Mouse (Mus musculus) liver, adult 2 months (tissue): Measurements from ENCODE around the gene Krtap19-2.

Experiments used
- CTCF ChIP-seq: fragments of 200-500 bp; IDR thresholded peaks from 2 replicates; pipeline ENCODE4 v1.5.1; 2011; ENCODE audit warnings: low read depth, low read length, control low read depth
- POLR2A ChIP-seq: fragments of 200-500 bp; IDR thresholded peaks from 2 replicates; pipeline ENCODE4 v1.6.1; 2011; ENCODE audit warnings: low read length, control low read depth; ENCODE audit not compliant: insufficient read depth; ENCODE audit errors: extremely low read depth

DNA sequence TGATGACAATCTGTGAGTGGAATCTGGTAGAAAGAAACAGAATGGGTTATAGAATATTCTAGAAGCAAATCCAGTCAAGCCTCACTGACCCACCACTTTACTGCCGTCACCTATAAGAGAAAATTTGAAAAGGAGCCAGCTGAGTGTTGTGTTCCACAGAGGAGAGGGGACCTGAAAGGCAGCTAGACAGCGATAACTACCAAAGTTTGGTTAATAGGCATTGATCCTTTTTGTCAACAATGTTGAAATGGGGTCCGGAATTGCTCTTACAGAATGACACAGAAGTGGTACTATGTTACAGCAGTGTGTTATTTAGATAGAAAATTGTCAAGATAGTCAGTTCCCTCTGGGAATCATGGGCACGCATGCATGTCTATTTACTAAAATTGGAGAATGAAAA is 25.5 kb downstream of the Krtap19-2 start:
- no peak for TF ChIP-seq CTCF
- no peak for TF ChIP-seq POLR2A
